Mouse (Mus musculus): ENCODE measurements at regions not wholly inside any gene's neighbourhood (a gene's known extent, or its start where the extent isn't known, plus 50 kb on each side); places are given as distances from the start of the nearest gene placed in this dataset.

DNA sequence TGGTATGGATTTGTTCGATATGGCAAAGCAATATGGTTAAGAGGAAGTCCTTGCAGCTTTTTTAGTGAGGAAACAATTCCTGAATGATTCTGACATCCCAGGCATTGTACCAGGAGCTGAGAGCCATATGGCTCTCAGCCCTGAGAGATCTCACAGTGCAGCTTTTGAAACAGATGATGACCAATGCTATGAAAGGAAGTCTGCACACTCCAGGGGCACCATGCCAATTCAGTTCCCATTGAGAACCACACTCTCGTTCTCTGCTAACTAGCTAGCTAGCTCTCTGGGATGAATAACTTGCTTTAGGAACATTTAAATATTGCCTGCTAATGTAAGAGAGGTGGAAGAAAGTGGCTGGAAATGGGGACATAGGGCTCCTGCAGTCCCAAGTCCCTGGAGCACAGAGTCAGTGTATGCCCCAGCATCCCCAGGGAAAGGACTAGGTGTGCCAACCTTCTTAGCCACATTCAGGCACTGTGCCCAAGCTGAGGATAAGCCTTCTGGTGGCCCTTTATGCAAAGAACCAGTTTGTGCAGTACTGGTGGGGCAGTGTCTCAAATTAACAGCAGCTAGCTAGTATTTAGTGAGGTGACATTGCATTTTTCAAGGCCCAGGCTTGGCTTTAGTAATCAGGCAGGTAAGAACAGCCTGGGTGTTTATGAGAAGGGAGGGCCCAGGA, 61.8 kb upstream of the Nampt start:
- DNase-seq: no peak

GRCm38 (mm10) chr12:32758150-32758549, 61.2 kb upstream of the Nampt start:
- DNase-seq: no peak

GRCm38 (mm10) chr12:32760627-32761026, 58.7 kb upstream of the Nampt start:
- no peak for DNase-seq

- DNase-seq: no peak
These were observed 58.3 kb upstream of the Nampt start for GRCm38 (mm10) chr12:32761055-32761454.

DNA sequence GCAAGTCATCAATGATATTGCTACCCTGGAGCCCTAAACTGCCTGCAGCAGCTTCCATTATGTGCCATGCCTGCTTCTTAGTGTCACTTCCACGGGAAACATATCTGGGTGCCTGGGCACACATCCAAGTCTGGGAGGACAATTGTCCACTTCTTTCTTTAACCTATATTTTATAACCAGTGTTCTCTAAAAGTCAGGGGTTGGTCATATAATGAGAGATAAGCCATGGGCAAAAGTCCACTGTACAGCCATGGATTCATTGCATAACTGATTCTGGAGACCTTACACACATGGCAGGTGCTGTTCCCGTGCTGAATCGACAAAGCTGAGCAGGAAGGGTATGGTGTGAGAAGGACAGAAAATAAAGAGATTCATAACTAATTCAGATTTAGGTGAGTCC, 55.1 kb upstream of the Nampt start:
- DNase-seq: no peak

GRCm38 (mm10) chr12:32764747-32765146, 54.6 kb upstream of the Nampt start:
- DNase-seq: no peak

DNA sequence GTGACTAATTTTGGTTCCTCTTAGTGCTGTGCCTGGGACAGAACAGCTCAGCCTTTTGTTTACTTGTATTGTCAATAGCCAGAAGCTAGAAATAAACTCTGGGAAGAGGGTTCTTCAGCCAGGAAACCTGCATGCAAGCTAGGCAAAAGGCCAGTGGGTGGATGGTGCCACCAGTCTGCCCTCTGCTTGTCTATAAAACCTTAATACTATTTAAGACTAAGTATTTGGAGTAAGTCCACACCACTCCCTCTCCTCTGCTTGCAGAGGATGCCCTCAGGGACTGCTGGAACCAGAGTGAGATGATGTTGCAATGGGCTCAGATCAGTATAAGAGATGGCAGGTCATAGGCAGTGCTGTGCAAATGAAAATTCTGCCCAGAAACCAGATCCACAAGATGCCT, 53.5 kb upstream of the Nampt start:
- no peak for DNase-seq

DNA sequence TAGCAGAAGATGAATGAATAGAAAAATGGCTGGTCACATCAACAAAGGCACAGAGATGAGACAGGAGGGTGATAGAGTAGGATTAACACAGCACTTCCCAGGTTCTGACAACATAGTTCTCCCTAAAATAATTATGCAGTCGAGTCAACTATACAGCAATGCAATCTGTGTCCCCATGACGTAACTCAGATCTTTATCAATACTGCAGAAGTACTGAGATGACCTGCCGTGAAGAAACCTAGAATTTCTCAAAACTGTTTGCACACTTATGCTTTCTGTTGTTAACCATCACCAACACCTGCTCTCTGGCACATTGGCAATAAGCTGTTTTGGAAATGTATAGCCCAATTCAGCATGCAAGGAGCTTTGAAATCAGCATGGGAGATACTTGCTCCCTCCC, 52.8 kb upstream of the Nampt start:
- no peak for DNase-seq

DNA sequence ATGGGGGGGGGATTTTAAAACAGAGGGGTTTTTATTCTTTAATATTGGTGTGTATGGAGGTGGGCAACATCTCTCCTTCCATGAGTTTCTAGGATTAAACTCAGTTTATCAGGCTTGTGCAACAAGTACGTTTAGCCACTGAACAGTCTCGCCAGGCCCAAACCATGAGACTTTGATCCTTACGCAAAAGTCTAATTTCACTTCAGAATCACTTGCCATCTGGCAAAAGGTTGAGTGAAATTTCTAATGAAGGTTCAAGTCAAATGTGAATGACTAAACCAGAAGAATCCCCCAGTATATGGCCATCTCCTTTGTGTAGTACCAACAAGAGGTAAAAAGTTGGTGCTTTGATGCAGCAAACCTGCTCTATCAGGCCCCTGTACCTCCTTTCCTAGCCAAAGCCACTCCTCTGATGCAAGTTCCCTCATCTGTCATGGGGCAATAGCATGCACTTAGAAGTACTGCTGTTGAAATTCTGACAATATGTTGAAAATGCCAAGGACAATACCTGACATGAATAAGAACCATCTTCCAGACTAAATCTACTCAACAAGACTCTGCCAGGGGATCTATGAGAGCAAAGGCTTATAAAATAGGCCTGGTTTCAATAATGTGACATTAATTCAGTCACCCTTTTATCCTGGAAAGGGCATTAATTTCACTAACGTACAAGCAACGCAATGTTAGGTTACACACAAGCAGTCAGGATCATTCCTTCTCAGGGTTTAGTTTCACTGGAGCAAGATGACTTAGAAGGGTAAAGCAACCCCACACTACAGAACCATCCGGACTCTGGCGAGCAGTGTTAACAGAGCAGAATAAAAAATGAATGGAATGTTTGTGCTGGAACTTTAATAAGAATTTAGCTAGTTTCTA, 51.9 kb upstream of the Nampt start:
- no peak for DNase-seq

GRCm38 (mm10) chr12:32768082-32768743, 51.1 kb upstream of the Nampt start:
- DNase-seq: no peak

DNA sequence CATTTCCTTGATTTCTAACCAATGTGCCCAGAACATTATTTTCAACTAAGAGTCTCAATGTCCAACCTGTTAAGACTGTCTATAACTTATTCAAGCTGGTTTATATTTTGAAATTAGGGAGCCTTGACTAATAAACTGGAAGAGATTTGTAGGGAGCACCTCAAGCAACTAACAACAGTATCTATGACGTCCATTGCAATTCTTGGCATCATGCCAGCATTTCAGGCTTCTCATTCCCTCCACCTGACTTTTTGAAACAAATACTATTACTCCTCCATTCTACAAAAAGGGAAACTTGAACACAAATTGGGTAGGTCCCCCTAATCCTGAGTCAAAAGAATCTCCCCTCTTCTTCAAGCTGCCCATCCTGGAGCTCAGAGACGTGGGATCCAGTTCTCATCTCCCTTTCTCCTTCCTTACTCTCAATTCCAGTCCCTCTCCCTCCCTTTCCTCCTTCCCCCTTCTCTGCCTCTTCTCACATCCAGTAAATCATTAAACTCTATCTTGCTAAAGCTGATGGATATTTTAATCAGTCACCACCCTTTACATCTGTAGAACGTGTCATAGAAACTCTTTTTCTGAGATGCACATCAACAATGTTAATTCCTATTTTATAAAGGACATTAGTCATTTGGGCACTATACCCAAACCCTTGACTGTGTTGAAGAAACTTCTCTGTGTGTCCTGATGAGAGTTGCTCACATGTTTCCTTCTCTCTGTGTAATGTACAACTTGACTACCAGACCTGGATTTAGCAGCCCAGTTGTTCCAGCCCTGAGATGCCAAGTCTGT, 50.4 kb upstream of the Nampt start:
- DNase-seq: no peak

All from right cerebral cortex, postnatal 25 days (tissue).